Mouse (Mus musculus): ENCODE results near the gene Lmx1b.

DNA sequence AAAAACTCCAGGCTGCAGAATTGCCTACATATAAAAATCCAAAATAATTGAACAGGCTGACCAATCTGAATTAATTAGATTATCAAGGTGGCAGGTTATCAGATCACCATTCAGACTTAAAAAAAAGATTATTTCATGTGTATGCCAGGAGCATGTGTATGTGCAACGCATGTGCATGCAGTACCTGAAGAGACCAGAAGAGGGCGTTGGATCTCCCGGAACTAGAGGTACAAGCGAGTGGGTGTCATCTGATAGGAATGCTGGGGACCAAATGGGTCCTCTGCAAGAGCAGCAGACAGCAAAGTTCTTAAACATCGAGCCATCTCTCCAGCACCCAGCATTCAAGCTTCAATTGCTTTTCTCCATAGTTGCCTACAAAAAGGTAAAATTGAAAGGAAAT is 87.6 kb downstream of the Lmx1b start:
- no peak for TF ChIP-seq POLR2A (IDR thresholded peaks at IDR 0.05; ENCODE audit: low read depth, low read length)
- no peak for TF ChIP-seq CTCF (IDR thresholded peaks at IDR 0.05; ENCODE audit: extremely low read depth, insufficient read depth, insufficient read length, insufficient replicate concordance)
